Mouse (Mus musculus): Measurements from ENCODE around the gene Msi2. TPM values are rescaled to one million over a fixed set of nuclear protein-coding genes. Genes with fewer than 3 reads are reported as not detected.

Gene Msi2
- total and polyA plus RNA-seq, 2 experiments: 6.4 to 10.8 TPM

GRCm38 (mm10) chr11:88479498-88479897, 238.8 kb downstream of the Msi2 start:
- Histone ChIP-seq H3K4me3 (ENCODE audit: insufficient read depth, low read depth, low read length) (no peak overlapping the region), H3K4me1 (ENCODE audit: control insufficient read depth, insufficient read depth, low read length) (peaks cover 6% of the 10 kb centered on the region), H3K79me2 (ENCODE audit: control insufficient read depth, insufficient read depth, low read length) (no peaks in the 10 kb centered on the region), H3K36me3 (ENCODE audit: control insufficient read depth, insufficient read depth, low read length) (no peaks in the 10 kb centered on the region), H3K9ac (ENCODE audit: low read depth, low read length) (no peak overlapping the region), H3K27me3 (ENCODE audit: control insufficient read depth, insufficient read depth, low read length) (no peaks in the 10 kb centered on the region), H3K27ac (replicated peaks; ENCODE audit: insufficient read depth, low read depth, low read length) (no peak overlapping the region)
- no peak for DNase-seq (ENCODE audit: extremely low read depth, low read depth, low spot score)
- 95% methylated on average over 5 of the region's 5 CpGs for WGBS
- no peak for TF ChIP-seq CTCF (IDR thresholded peaks at IDR 0.05; ENCODE audit: low read depth, low read length)
- TF ChIP-seq POLR2A (IDR thresholded peaks at IDR 0.05; ENCODE audit: extremely low read depth, insufficient read depth, low read length): no peak

- Histone ChIP-seq H3K79me2 (ENCODE audit: control insufficient read depth, insufficient read depth, low read length) (no peaks in the 10 kb centered on the region), H3K9ac (ENCODE audit: low read depth, low read length) (no peak overlapping the region)
- peak; percentile 14 for DNase-seq (ENCODE audit: extremely low read depth, low read depth, low spot score)
Measured at GRCm38 (mm10) chr11:88474889-88475440, 243.3 kb downstream of the Msi2 start.

GRCm38 (mm10) chr11:88472731-88473130, 245.6 kb downstream of the Msi2 start:
- 85% methylated on average over 8 of the region's 8 CpGs for WGBS
- Histone ChIP-seq H3K4me3 (ENCODE audit: insufficient read depth, low read depth, low read length) (no peak overlapping the region), H3K27me3 (ENCODE audit: control insufficient read depth, insufficient read depth, low read length) (no peaks in the 10 kb centered on the region), H3K27ac (replicated peaks; ENCODE audit: insufficient read depth, low read depth, low read length) (no peak overlapping the region), H3K79me2 (ENCODE audit: control insufficient read depth, insufficient read depth, low read length) (no peaks in the 10 kb centered on the region), H3K36me3 (ENCODE audit: control insufficient read depth, insufficient read depth, low read length) (no peaks in the 10 kb centered on the region), H3K4me1 (ENCODE audit: control insufficient read depth, insufficient read depth, low read length) (no peaks in the 10 kb centered on the region), H3K9ac (ENCODE audit: low read depth, low read length) (no peak overlapping the region)
- TF ChIP-seq POLR2A (IDR thresholded peaks at IDR 0.05; ENCODE audit: extremely low read depth, insufficient read depth, low read length): no peak
- TF ChIP-seq CTCF (IDR thresholded peaks at IDR 0.05; ENCODE audit: low read depth, low read length): no peak
- DNase-seq (ENCODE audit: extremely low read depth, low read depth, low spot score): no peak

More at GRCm38 (mm10) chr11:88474889-88475440, 243.3 kb downstream of the Msi2 start:
- no peaks in the 10 kb centered on the region for H3K4me1 ChIP-seq (ENCODE audit: control insufficient read depth, insufficient read depth, low read length)
- no peaks in the 10 kb centered on the region for H3K36me3 ChIP-seq (ENCODE audit: control insufficient read depth, insufficient read depth, low read length)
- no peak overlapping the region for H3K27ac ChIP-seq (replicated peaks; ENCODE audit: insufficient read depth, low read depth, low read length)
- WGBS: 83% methylated on average over 4 of the region's 4 CpGs
- no peak for TF ChIP-seq POLR2A (IDR thresholded peaks at IDR 0.05; ENCODE audit: extremely low read depth, insufficient read depth, low read length)
- TF ChIP-seq CTCF (IDR thresholded peaks at IDR 0.05; ENCODE audit: low read depth, low read length): no peak
- no peak overlapping the region for H3K4me3 ChIP-seq (ENCODE audit: insufficient read depth, low read depth, low read length)
- no peaks in the 10 kb centered on the region for H3K27me3 ChIP-seq (ENCODE audit: control insufficient read depth, insufficient read depth, low read length)

GRCm38 (mm10) chr11:88471981-88472647, 246.2 kb downstream of the Msi2 start:
- H3K4me1 ChIP-seq (ENCODE audit: control insufficient read depth, insufficient read depth, low read length): no peaks in the 10 kb centered on the region
- no peak overlapping the region for H3K27ac ChIP-seq (replicated peaks; ENCODE audit: insufficient read depth, low read depth, low read length)
- no peak for DNase-seq (ENCODE audit: extremely low read depth, low read depth, low spot score)
- H3K79me2 ChIP-seq (ENCODE audit: control insufficient read depth, insufficient read depth, low read length): no peaks in the 10 kb centered on the region
- no peak overlapping the region for H3K4me3 ChIP-seq (ENCODE audit: insufficient read depth, low read depth, low read length)
- no peak overlapping the region for H3K9ac ChIP-seq (ENCODE audit: low read depth, low read length)
- no peak for TF ChIP-seq CTCF (IDR thresholded peaks at IDR 0.05; ENCODE audit: low read depth, low read length)
- no peak for TF ChIP-seq POLR2A (IDR thresholded peaks at IDR 0.05; ENCODE audit: extremely low read depth, insufficient read depth, low read length)
- no peaks in the 10 kb centered on the region for H3K27me3 ChIP-seq (ENCODE audit: control insufficient read depth, insufficient read depth, low read length)
- 88% methylated on average over 12 of the region's 12 CpGs for WGBS
- H3K36me3 ChIP-seq (ENCODE audit: control insufficient read depth, insufficient read depth, low read length): no peaks in the 10 kb centered on the region

- no peaks in the 10 kb centered on the region for H3K79me2 ChIP-seq (ENCODE audit: control insufficient read depth, insufficient read depth, low read length)
- no peak overlapping the region for H3K4me3 ChIP-seq (ENCODE audit: insufficient read depth, low read depth, low read length)
- no peaks in the 10 kb centered on the region for H3K4me1 ChIP-seq (ENCODE audit: control insufficient read depth, insufficient read depth, low read length)
- no peak overlapping the region for H3K27ac ChIP-seq (replicated peaks; ENCODE audit: insufficient read depth, low read depth, low read length)
- no peaks in the 10 kb centered on the region for H3K27me3 ChIP-seq (ENCODE audit: control insufficient read depth, insufficient read depth, low read length)
- no peak overlapping the region for H3K9ac ChIP-seq (ENCODE audit: low read depth, low read length)
- DNase-seq (ENCODE audit: extremely low read depth, low read depth, low spot score): peak; percentile 14
- TF ChIP-seq CTCF (IDR thresholded peaks at IDR 0.05; ENCODE audit: low read depth, low read length) (no peak), POLR2A (IDR thresholded peaks at IDR 0.05; ENCODE audit: extremely low read depth, insufficient read depth, low read length) (no peak)
- H3K36me3 ChIP-seq (ENCODE audit: control insufficient read depth, insufficient read depth, low read length): no peaks in the 10 kb centered on the region
Measured at GRCm38 (mm10) chr11:88470599-88470998, 247.7 kb downstream of the Msi2 start.

GRCm38 (mm10) chr11:88468996-88469395, 249.3 kb downstream of the Msi2 start:
- H3K4me1 ChIP-seq (ENCODE audit: control insufficient read depth, insufficient read depth, low read length): no peaks in the 10 kb centered on the region
- no peaks in the 10 kb centered on the region for H3K27me3 ChIP-seq (ENCODE audit: control insufficient read depth, insufficient read depth, low read length)
- no peaks in the 10 kb centered on the region for H3K36me3 ChIP-seq (ENCODE audit: control insufficient read depth, insufficient read depth, low read length)
- TF ChIP-seq POLR2A (IDR thresholded peaks at IDR 0.05; ENCODE audit: extremely low read depth, insufficient read depth, low read length): no peak
- no peak for TF ChIP-seq CTCF (IDR thresholded peaks at IDR 0.05; ENCODE audit: low read depth, low read length)
- no peak for DNase-seq (ENCODE audit: extremely low read depth, low read depth, low spot score)
- H3K4me3 ChIP-seq (ENCODE audit: insufficient read depth, low read depth, low read length): no peak overlapping the region
- H3K9ac ChIP-seq (ENCODE audit: low read depth, low read length): no peak overlapping the region
- no peaks in the 10 kb centered on the region for H3K79me2 ChIP-seq (ENCODE audit: control insufficient read depth, insufficient read depth, low read length)
- H3K27ac ChIP-seq (replicated peaks; ENCODE audit: insufficient read depth, low read depth, low read length): no peak overlapping the region
